Mouse (Mus musculus): Measurements from ENCODE around the gene Proser2. TPM values are rescaled to one million over a fixed set of nuclear protein-coding genes. Genes with fewer than 3 reads are reported as not detected.
A peak's percentile ranks its signal among the peaks of the same experiment; 100 is the strongest.
"Not testable (repeated sequence)": the region's sequence is repeated elsewhere in the genome, so short reads cannot be mapped to it uniquely, and the experiment has no call there.

The Proser2 gene
- polyA plus RNA-seq, 1 experiment from 2014 or later, result 3.4 TPM

DNA sequence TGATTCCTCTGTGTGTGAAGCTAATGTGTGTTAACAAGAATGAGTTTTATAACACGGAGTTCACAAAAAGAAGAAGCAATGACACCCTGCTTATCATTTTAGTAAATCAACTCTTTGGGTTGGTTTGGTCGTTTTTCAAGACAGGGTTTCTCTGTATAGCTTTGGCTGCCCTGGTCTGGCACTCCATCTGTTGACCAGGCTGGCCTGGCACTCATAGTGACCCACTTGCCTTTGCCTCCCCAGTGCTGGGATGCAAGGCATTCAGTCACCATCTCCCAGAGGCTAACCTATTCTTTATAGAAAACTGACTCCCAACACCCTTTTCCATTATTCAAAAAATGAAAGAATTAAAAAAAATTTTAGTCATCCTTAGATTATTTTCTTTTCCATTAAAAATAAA lies 8.9 kb downstream of the Proser2 start:
- Histone ChIP-seq H3K36me3 (no peaks in the 10 kb centered on the region), H3K27me3 (no peaks in the 10 kb centered on the region), H3K9ac (replicated peaks) (no peak overlapping the region), H3K4me1 (replicated peaks) (no peaks in the 10 kb centered on the region), H3K4me3 (replicated peaks) (no peak overlapping the region), H3K9me3 (no peaks in the 10 kb centered on the region), H3K4me2 (replicated peaks) (no peak overlapping the region), H3K27ac (no peak overlapping the region)
- 71% methylated on average over 2 of the region's 2 CpGs for WGBS
- ATAC-seq, result no peak

DNA sequence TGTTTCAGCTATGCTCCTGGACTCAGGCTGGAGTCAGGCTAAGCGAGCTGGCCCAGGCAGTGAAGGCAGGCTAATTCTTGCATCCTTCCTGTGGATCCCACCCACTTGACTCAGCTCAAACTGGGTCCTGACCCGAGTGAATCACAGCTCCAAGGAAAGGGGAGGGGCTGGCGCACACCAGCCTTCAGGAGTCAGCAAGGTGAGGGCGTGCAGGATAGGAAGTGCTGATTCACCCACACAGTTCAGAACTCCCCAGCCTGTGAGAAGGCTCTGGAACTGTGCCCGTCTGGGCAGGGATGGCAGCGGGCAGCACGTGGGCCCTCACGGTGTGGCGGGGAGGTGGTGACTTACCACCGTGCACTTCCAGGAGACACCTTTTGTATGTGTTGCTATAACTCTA lies 11.8 kb downstream of the Proser2 start:
- 83% methylated on average over 10 of the region's 10 CpGs for WGBS
- H3K4me1 ChIP-seq (replicated peaks), result no peaks in the 10 kb centered on the region
- no peak overlapping the region for H3K4me3 ChIP-seq (replicated peaks)
- H3K36me3 ChIP-seq, result no peaks in the 10 kb centered on the region
- no peaks in the 10 kb centered on the region for H3K9me3 ChIP-seq
- H3K9ac ChIP-seq (replicated peaks), result no peak overlapping the region
- no peaks in the 10 kb centered on the region for H3K27me3 ChIP-seq
- no peak for ATAC-seq
- H3K27ac ChIP-seq, result no peak overlapping the region
- H3K4me2 ChIP-seq (replicated peaks), result no peak overlapping the region

DNA sequence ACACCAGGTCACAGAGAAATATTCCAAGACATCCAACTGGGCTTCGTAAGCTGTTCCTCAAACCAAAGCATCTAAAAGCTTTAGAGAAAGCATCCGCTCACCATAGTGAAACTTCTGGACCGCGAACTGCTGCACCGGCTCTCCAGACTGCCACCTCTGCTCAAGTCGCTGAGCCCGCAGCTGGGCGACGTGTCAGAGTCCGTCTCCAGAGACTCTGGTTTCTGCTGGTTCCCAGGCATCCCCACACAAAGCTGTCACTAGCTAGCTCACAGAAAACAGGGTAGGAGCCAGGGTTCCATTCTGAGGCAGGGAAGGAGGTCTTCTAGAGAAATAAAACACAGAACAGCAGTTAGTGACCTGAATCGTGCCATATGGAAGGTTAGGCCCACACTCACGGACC lies 16.2 kb downstream of the Proser2 start:
- H3K27me3 ChIP-seq, result no peaks in the 10 kb centered on the region
- H3K27ac ChIP-seq, result no peak overlapping the region
- no peak overlapping the region for H3K4me3 ChIP-seq (replicated peaks)
- 68% methylated on average over 12 of the region's 12 CpGs for WGBS
- no peak overlapping the region for H3K9ac ChIP-seq (replicated peaks)
- no peaks in the 10 kb centered on the region for H3K4me1 ChIP-seq (replicated peaks)
- H3K9me3 ChIP-seq, result no peaks in the 10 kb centered on the region
- no peak overlapping the region for H3K4me2 ChIP-seq (replicated peaks)
- no peaks in the 10 kb centered on the region for H3K36me3 ChIP-seq
- ATAC-seq, result no peak

DNA sequence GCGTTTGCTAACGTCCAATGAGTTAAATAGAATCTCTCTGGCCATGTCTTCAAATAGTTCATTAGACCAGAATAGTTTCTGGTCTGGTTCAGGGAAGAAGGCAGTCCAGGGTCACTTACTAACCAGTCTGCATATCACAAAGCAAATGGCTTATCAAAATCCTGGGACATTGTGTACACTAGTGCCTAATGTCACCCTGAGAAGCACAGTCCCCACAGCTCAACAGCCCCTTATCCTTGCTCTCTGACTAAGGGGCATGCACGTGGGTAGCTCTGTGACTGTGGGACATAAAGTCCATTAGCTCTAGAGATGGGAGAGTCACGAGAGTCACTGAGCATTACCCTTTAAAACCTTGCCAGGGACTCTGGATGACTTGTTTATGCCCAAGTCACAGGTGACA lies 17.4 kb downstream of the Proser2 start:
- no peak overlapping the region for H3K9ac ChIP-seq (replicated peaks)
- H3K27me3 ChIP-seq, result no peaks in the 10 kb centered on the region
- H3K4me2 ChIP-seq (replicated peaks), result no peak overlapping the region
- H3K4me1 ChIP-seq (replicated peaks), result no peaks in the 10 kb centered on the region
- ATAC-seq, result no peak
- no peaks in the 10 kb centered on the region for H3K36me3 ChIP-seq
- no peak overlapping the region for H3K27ac ChIP-seq
- H3K4me3 ChIP-seq (replicated peaks), result no peak overlapping the region
- no peaks in the 10 kb centered on the region for H3K9me3 ChIP-seq
- 82% methylated on average over 4 of the region's 4 CpGs for WGBS

DNA sequence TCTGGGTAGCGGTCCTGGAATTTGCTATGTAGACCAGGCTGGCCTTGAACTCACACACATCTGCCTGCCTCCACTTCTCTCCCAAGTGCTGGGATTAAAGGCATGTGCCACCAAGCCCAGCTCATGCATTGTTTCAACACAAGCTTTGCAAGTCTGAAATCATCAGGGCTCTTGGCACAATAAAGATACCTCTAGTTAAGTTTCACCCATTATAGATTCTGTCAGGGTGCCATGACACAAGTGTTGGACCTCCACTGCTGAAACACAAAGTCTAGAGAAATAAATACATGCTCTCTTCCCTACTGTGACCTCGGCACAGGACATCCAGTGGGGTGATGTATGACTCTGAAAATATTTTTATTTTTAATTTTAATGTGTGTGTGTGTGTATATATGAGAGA lies 24.6 kb downstream of the Proser2 start:
- no peaks in the 10 kb centered on the region for H3K36me3 ChIP-seq
- H3K27ac ChIP-seq, result no peak overlapping the region
- no peak for ATAC-seq
- no peak overlapping the region for H3K4me3 ChIP-seq (replicated peaks)
- peaks cover 5% of the 10 kb centered on the region for H3K4me1 ChIP-seq (replicated peaks)
- no peak overlapping the region for H3K9ac ChIP-seq (replicated peaks)
- H3K27me3 ChIP-seq, result peaks cover 12% of the 10 kb centered on the region
- 90% methylated on average over 2 of the region's 2 CpGs for WGBS
- no peak overlapping the region for H3K4me2 ChIP-seq (replicated peaks)
- no peaks in the 10 kb centered on the region for H3K9me3 ChIP-seq

- ATAC-seq, result no peak; the same call in 1 of the 2 replicates
- Histone ChIP-seq H3K27ac (no peak overlapping the region), H3K36me3 (no peaks in the 10 kb centered on the region), H3K9ac (replicated peaks) (peak overlapping the region; percentile 67), H3K9me3 (no peaks in the 10 kb centered on the region), H3K4me1 (replicated peaks) (peaks cover 10% of the 10 kb centered on the region), H3K4me2 (replicated peaks) (peak overlapping the region; percentile 94), H3K27me3 (peaks cover 25% of the 10 kb centered on the region), H3K4me3 (replicated peaks) (peak overlapping the region; percentile 53)
- 42% methylated on average over 20 of the region's 20 CpGs for WGBS
Measured at GRCm38 (mm10) chr2:6100755-6101154, 29.3 kb downstream of the Proser2 start.

DNA sequence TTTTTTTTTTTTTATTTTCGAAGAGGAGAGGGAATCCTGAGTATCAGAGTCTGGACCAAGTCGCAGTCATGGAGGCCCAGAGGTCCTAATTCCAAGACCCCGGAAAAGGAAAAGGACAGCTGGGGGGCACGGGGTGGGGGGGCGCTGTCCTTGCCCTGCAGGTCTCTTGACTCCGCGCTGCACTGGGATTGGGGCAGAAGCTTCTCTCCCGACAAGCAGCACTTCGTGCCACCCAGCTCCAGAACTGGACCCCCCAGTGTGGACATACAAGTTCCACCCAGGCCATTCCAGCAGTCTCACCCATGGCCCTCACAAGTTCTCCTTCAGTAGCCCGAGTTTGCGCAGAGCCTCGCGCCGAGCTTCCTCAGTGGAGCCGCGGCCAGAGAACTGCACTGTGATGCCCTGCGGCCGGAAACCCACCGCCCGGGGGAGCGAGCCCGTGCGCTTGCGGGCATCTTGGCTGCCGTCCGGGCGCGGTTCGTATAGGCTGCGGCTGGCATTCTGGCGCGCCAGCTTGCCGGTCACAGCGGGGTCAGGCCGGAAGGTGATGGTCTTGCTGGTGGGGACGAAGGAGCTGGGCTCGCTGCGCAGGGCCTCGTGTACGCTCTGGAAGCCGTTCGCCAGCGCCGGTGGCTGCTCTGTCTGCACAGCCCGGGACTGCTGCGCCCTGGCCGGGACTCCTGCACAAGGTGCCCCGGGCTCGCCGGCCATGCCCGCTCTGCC lies 29.8 kb downstream of the Proser2 start:
- WGBS, result 9% methylated on average over 51 of the region's 51 CpGs
- Histone ChIP-seq H3K36me3 (no peaks in the 10 kb centered on the region), H3K4me2 (replicated peaks) (peak overlapping the region; percentile 94), H3K4me3 (replicated peaks) (peak overlapping the region; percentile 53), H3K4me1 (replicated peaks) (peaks cover 10% of the 10 kb centered on the region), H3K27ac (no peak overlapping the region), H3K9me3 (no peaks in the 10 kb centered on the region), H3K9ac (replicated peaks) (peak overlapping the region; percentile 67), H3K27me3 (peaks cover 25% of the 10 kb centered on the region)
- peak; percentile 89 for ATAC-seq

DNA sequence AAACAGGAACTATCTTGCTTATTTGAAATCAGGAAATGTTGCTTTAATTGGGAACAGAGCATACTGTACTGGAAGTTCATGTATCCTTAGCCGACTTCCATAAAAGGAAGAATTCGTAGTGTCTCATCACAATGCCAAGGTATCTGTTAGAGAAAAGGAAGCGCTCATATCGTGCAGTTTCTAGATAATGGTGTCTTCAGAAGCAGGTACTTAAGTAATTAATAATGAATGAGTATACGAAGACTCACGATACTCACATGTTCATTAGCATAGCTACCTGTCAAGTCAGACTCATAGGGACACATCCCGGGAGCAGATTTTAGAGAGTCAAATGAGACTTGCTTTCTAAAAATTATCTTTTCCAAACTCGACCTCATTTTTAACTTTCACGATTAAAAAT lies 30.6 kb downstream of the Proser2 start:
- WGBS, result 79% methylated on average over 9 of the region's 9 CpGs
- H3K9me3 ChIP-seq, result no peaks in the 10 kb centered on the region
- peaks cover 25% of the 10 kb centered on the region for H3K27me3 ChIP-seq
- ATAC-seq, result no peak
- peaks cover 10% of the 10 kb centered on the region for H3K4me1 ChIP-seq (replicated peaks)
- no peak overlapping the region for H3K9ac ChIP-seq (replicated peaks)
- no peak overlapping the region for H3K27ac ChIP-seq
- H3K36me3 ChIP-seq, result no peaks in the 10 kb centered on the region
- H3K4me2 ChIP-seq (replicated peaks), result no peak overlapping the region
- H3K4me3 ChIP-seq (replicated peaks), result no peak overlapping the region

DNA sequence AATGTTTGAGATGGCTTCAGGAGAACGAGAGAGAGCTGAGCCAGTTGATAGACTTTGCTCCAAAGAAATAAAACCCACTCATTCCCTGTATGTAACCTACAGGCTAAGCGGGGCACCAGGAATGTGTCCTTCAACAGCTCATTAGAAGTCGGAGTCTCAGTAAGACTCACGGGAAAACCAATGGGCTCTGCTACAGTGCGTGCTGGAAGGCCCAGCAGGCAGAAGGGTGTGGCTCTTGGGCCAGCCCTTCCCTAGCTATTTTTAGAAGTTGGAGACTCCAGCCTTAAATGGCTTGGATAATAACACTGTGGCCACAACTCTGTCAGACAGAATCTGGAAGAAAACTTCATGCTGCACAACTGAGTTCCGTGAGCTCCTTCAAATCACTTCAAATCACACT lies 31.1 kb downstream of the Proser2 start:
- 40% methylated on average over 6 of the region's 6 CpGs for WGBS
- no peak overlapping the region for H3K4me2 ChIP-seq (replicated peaks)
- no peaks in the 10 kb centered on the region for H3K9me3 ChIP-seq
- no peak overlapping the region for H3K27ac ChIP-seq
- no peak overlapping the region for H3K4me3 ChIP-seq (replicated peaks)
- peaks cover 10% of the 10 kb centered on the region for H3K4me1 ChIP-seq (replicated peaks)
- H3K27me3 ChIP-seq, result peaks cover 25% of the 10 kb centered on the region
- H3K9ac ChIP-seq (replicated peaks), result no peak overlapping the region
- ATAC-seq, result no peak
- H3K36me3 ChIP-seq, result no peaks in the 10 kb centered on the region

DNA sequence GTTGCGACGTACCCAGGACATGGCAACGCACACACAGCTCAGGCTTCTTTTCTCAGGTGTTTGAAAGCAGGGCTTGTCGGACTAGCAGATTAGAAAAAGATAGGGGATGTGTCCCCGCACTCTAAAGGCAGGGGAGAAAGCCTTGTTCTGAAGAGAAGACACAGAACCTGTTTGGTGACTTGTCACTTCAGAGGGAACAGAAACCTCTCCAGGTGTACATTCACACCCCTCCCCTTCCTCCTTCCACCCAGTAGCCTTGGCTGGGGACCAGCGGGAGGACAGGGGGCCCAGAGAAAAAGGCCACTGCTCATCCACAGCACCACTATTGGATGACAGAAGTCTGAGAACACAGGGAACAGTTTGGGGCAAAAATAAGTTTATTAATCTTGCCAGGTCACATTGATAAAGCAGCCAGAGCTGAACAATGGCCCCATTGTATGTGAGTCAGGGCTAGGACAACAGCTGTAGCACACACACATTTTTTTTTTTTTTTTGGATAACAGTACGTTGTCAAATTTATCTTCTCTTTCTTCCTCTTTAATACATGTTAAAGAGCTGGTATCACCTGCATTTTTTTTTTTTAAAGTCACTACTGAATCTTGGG lies 32.8 kb downstream of the Proser2 start:
- ATAC-seq, result no peak
- no peak overlapping the region for H3K4me3 ChIP-seq (replicated peaks)
- 78% methylated on average over 7 of the region's 7 CpGs for WGBS

GRCm38 (mm10) chr2:6089941-6090340 lies 40.1 kb downstream of the Proser2 start:
- 91% methylated on average over 16 of the region's 16 CpGs for WGBS
- ATAC-seq; H3K36me3 ChIP-seq; H3K27ac ChIP-seq; H3K4me3 ChIP-seq (replicated peaks); H3K4me2 ChIP-seq (replicated peaks); H3K27me3 ChIP-seq; H3K4me1 ChIP-seq (replicated peaks); H3K9me3 ChIP-seq; H3K9ac ChIP-seq (replicated peaks): not testable (repeated sequence)

More for the DNA sequence above, 32.8 kb downstream of the Proser2 start:
- Histone ChIP-seq H3K4me1 (replicated peaks) (peaks cover 10% of the 10 kb centered on the region), H3K9ac (replicated peaks) (no peak overlapping the region), H3K4me2 (replicated peaks) (no peak overlapping the region), H3K9me3 (no peaks in the 10 kb centered on the region), H3K27me3 (peaks cover 25% of the 10 kb centered on the region), H3K27ac (no peak overlapping the region), H3K36me3 (no peaks in the 10 kb centered on the region)

DNA sequence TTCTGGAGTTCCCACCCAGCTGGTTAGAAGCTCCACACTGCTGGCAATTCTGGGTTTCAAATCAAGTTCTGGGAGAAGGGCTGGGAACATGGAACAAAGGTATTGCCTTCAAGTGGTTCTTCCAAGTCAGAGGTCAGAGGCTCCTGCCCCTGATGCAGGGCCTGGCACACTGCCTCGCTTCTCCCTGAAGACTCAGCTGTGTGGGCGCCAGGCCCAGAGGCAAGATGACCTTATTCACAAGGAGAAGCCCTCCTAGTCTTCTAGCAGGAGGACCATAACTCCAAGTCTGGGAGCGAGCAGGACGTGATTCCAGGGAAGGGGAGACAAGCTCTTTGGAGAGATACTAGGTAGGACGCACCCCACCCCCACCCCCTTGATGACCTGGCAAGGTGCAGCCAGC lies 42.9 kb downstream of the Proser2 start:
- H3K36me3 ChIP-seq, result no peaks in the 10 kb centered on the region
- H3K9me3 ChIP-seq, result no peaks in the 10 kb centered on the region
- no peak overlapping the region for H3K9ac ChIP-seq (replicated peaks)
- no peak for ATAC-seq
- WGBS, result 95% methylated on average over 5 of the region's 5 CpGs
- no peak overlapping the region for H3K4me2 ChIP-seq (replicated peaks)
- no peaks in the 10 kb centered on the region for H3K27me3 ChIP-seq
- H3K4me3 ChIP-seq (replicated peaks), result no peak overlapping the region
- H3K27ac ChIP-seq, result no peak overlapping the region
- no peaks in the 10 kb centered on the region for H3K4me1 ChIP-seq (replicated peaks)
